Mouse (Mus musculus) R1 (cell line): ENCODE results near the gene Clrn2.

Experiments
- DNase-seq: peaks from one replicate; pipeline ENCODE4 v3.0.0-alpha.2; 2018; ENCODE audit warnings: low read depth, low spot score

Gene Clrn2

GRCm38 (mm10) chr5:45510071-45510470, 56.5 kb downstream of the Clrn2 start:
- DNase-seq = no peak

DNA sequence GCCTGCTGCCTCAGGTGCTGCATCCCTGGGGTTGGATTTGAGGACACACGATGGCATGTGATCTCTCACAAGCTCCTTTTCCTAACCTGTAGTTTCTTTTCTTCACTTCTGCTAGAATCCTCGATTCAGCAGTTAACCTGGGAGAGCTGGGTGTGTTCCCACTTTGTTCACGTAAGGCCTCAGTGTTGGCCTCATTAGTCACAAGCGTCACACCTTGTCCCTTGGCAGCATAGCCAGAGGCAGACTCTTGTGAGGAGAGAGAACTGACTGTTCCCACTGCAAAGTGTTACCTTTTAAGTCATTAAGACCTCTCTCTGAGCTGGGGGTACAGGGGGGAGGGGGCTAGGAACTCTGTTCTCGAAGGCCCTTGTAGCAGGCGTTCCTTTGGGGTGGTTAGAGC, 59.4 kb downstream of the Clrn2 start:
- no peak for DNase-seq

- no peak for DNase-seq
These were observed 60.0 kb downstream of the Clrn2 start for GRCm38 (mm10) chr5:45513511-45513910.
